Mouse (Mus musculus): ENCODE measurements around the gene Hoxa11.

Gene Hoxa11

GRCm38 (mm10) chr6:52232984-52233545 lies 12.5 kb downstream of the Hoxa11 start:
- DNase-seq (ENCODE audit: low spot score), result no peak

GRCm38 (mm10) chr6:52232568-52232965 lies 13.0 kb downstream of the Hoxa11 start:
- no peak for DNase-seq (ENCODE audit: low spot score)

GRCm38 (mm10) chr6:52231885-52232567 lies 13.6 kb downstream of the Hoxa11 start:
- DNase-seq (ENCODE audit: low spot score), result no peak

- no peak for DNase-seq (ENCODE audit: low spot score)
These were observed 15.0 kb downstream of the Hoxa11 start, which contains the start of gene Hoxa9 for GRCm38 (mm10) chr6:52230516-52231165. TSS of gene Hoxa9 (minus strand) at chr6:52231089.

GRCm38 (mm10) chr6:52229558-52230416 lies 15.8 kb downstream of the Hoxa11 start:
- no peak for DNase-seq (ENCODE audit: low spot score)

- no peak for DNase-seq (ENCODE audit: low spot score)
These were observed 16.8 kb downstream of the Hoxa11 start for GRCm38 (mm10) chr6:52228475-52229465.

GRCm38 (mm10) chr6:52227470-52228222 lies 18.0 kb downstream of the Hoxa11 start:
- no peak for DNase-seq (ENCODE audit: low spot score)

- no peak for DNase-seq (ENCODE audit: low spot score)
These were observed 18.9 kb downstream of the Hoxa11 start for GRCm38 (mm10) chr6:52226569-52227257.

GRCm38 (mm10) chr6:52225612-52226568 lies 19.7 kb downstream of the Hoxa11 start:
- DNase-seq (ENCODE audit: low spot score), result no peak

- DNase-seq (ENCODE audit: low spot score), result no peak
These were observed 20.6 kb downstream of the Hoxa11 start for GRCm38 (mm10) chr6:52224895-52225611.

- DNase-seq (ENCODE audit: low spot score), result no peak
These were observed 21.5 kb downstream of the Hoxa11 start for GRCm38 (mm10) chr6:52223939-52224760.

GRCm38 (mm10) chr6:52222729-52223128 lies 22.9 kb downstream of the Hoxa11 start:
- DNase-seq (ENCODE audit: low spot score), result no peak

GRCm38 (mm10) chr6:52221993-52222685 lies 23.5 kb downstream of the Hoxa11 start:
- DNase-seq (ENCODE audit: low spot score), result no peak

- peak; percentile 63 for DNase-seq (ENCODE audit: low spot score)
These were observed 24.1 kb downstream of the Hoxa11 start, which contains the start of gene Hoxa7 for GRCm38 (mm10) chr6:52221337-52221992. TSS of gene Hoxa7 (minus strand) at chr6:52221854.

GRCm38 (mm10) chr6:52220865-52221310 lies 24.7 kb downstream of the Hoxa11 start:
- no peak for DNase-seq (ENCODE audit: low spot score)
